Mouse (Mus musculus) lung, postnatal 25 days (tissue): ENCODE data around the gene Togaram1.

Source experiments
- DNase-seq: peaks from one replicate; pipeline ENCODE4 v3.0.0; 2022; ENCODE audit warnings: low spot score

Gene Togaram1

DNA sequence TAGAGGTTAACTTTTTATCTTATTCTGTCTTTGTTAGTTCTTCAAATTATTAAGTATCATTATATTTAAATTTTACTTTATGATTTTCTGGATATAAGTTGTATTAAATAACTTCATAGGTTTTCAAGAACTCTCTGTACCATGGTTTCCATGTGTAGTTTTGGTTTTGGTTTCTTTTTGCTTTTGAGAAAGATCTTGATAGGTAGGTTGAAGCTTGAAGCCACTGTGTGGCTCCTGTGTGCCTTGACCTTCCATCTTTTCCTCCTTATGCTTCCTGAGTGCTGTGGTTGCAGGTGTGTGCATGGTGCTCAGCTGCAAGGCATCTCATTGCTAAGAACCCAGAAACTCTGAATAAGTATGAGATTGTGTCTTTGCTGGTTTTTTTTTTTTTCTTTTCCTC is 83.2 kb downstream of the Togaram1 start:
- DNase-seq, result no peak

DNA sequence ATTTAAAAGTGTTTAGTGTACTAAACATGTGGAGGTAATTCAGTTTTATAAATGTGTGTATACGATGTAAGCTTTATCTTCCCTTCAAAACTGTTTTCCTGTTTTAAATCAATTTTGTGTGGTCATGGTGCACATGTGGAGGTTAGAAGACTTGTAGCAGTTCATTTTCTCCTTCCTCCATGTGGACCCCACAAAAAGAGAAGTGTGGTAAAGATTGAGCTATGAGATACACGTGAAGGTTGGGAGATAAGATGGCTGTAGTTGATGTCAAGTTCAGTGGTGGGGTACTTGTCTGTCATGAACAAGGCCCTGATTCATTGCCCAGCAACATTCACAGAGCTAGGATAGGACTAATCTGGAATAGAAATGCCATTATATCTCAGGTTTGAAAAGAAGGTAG is 92.6 kb downstream of the Togaram1 start:
- no peak for DNase-seq

DNA sequence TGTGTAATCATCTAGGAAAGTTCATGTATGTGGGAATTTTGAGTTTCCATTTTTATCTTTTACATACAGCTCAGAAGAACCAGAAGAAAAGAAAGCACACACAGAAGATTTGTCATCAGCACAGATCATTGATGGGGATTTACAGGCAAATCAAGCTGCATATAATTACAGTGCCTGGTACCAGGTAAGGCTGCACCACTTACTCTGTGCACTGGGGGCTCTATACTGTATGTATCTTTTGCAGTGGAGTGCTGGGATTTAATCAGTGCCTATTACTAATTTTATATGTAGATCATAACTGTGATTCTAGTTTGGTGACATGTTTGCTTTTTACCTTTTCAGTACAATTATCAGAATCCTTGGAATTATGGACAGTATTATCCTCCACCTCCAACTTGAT is 95.5 kb downstream of the Togaram1 start:
- DNase-seq, result no peak

DNA sequence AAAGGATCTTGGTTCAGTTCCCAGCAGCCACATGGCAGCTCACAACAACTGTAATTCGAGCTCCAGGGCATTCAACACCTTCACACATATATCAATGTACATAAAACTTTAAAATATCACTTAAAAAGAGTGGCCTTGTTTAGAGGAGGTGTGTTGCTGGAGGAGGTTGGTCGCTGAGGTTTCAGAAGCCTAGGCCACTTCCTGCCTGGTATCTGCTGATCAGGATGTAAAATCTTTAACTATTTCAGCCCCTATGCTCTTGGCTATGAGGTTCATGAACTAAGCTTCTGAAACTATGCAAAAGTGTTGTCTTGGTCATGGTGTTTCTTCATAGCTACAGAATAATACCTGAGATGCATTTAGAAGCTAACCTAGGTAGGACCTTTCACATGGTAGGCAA is 99.6 kb downstream of the Togaram1 start:
- no peak for DNase-seq

DNA sequence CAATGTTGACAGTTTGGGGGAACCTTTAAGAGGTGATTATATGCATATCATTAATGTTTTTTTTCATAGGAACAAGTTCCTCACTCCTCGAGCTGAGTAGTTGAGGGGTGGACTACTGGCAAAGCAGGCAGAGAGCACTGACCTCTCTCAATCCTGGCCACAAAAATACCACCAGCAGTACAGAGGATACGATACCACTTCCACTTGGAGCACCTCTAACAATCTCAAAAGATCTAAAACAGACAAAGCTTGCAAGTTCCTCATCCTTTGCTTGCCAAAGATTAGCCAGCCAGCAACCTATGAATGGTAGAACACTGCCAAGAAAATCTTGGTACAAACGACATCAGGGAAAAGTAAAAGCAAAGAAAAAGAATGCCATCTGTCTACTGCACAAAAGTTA is 100.6 kb downstream of the Togaram1 start:
- DNase-seq, result no peak

DNA sequence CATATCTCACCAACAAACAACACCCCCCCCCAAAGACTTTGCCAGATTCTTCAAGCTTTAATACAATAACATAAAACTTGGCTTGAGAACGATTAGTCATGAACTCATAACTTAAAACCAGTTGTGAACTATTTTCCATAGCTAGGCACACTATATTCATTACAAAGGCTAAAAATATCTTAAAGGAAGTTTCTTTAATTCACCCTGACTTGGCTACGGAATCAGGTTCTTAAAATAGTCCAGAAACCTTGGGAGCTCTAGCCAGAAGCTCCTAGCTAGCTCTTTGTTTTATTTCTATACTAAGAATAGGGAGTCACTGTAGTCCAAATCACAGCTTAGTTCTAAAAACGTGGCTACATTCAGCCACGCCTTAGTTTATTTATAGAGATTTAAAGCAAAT is 102.8 kb downstream of the Togaram1 start:
- DNase-seq, result no peak
